Mouse (Mus musculus) heart, postnatal 0 days (tissue): ENCODE results near the gene Rnf151.

ENCODE experiments used
- CTCF ChIP-seq: IDR thresholded peaks from 2 replicates; pipeline ENCODE4 v1.5.1; 2016; ENCODE audit warnings: antibody characterized with exemption, control low read depth, low read depth
- EP300 ChIP-seq: IDR thresholded peaks from 2 replicates; pipeline ENCODE4 v1.6.1; 2016; ENCODE audit warnings: antibody characterized with exemption, low read depth

DNA sequence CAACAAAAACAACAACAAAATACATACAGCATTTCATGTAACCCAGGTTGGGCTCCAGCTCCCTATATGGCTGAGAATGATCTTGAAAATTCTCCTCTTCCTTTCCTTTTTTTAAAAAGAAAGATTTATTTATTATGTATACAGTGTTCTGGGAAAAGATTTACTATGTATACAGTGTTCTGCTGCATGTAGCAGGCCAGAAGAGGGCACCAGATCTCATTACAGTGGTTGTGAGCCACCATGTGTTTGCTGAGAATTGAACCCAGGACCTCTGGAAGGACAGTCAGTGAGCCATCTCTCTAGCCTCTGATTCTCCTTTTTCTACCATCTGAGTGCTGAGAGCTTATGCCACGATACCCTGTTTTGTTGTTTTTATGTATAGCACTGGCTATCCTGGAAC lies 16.6 kb upstream of the Rnf151 start:
- TF ChIP-seq CTCF, result no peak
- TF ChIP-seq EP300, result no peak
